Mouse (Mus musculus): ENCODE data around the gene Dll3. TPM values are rescaled to one million over a fixed set of nuclear protein-coding genes. Genes with fewer than 3 reads are reported as not detected.

The Dll3 gene
- polyA plus RNA-seq, 1 experiment, result 2.4 TPM

DNA sequence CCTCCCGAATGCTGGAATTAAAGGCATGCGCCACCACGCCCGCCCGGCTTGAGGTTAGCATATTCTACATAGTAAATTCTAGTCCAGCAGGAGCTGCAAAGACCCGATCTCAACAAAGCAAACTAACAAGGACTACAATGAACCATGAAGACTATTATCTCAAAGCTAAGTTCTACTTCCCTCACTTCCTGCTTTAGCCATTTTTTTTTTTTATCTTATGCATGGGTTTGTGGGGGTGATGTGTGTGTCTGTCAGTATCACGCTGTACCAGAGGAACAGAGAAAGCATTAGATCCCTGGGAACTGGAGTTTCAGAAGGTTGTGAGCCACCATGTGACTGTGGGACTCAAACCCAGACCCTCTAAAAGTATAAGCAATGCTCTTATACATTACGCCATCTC is 23.3 kb upstream of the Dll3 start:
- Histone ChIP-seq H3K4me1 (ENCODE audit: control insufficient read depth, insufficient read depth, insufficient read length, low read length) (no peaks in the 10 kb centered on the region), H3K27me3 (ENCODE audit: control insufficient read depth, insufficient read depth, low read length) (no peaks in the 10 kb centered on the region), H3K4me3 (ENCODE audit: low read depth, low read length) (no peak overlapping the region), H3K27ac (ENCODE audit: insufficient read depth, low read depth, low read length) (no peak overlapping the region), H3K36me3 (ENCODE audit: control insufficient read depth, insufficient read depth, low read length) (peaks cover 79% of the 10 kb centered on the region)
- TF ChIP-seq CTCF (IDR thresholded peaks at IDR 0.05; ENCODE audit: extremely low read depth, insufficient read length, insufficient replicate concordance, low read depth, low read length), result no peak
- TF ChIP-seq POLR2A (IDR thresholded peaks at IDR 0.05; ENCODE audit: low read depth, low read length), result no peak
- 96% methylated on average over 8 of the region's 8 CpGs for WGBS

GRCm38 (mm10) chr7:28321974-28322720 is 20.1 kb upstream of the Dll3 start:
- Histone ChIP-seq H3K36me3 (ENCODE audit: control insufficient read depth, insufficient read depth, low read length) (peaks cover 86% of the 10 kb centered on the region), H3K4me3 (ENCODE audit: low read depth, low read length) (no peak overlapping the region), H3K4me1 (ENCODE audit: control insufficient read depth, insufficient read depth, insufficient read length, low read length) (no peaks in the 10 kb centered on the region), H3K27ac (ENCODE audit: insufficient read depth, low read depth, low read length) (no peak overlapping the region), H3K27me3 (ENCODE audit: control insufficient read depth, insufficient read depth, low read length) (no peaks in the 10 kb centered on the region)
- 86% methylated on average over 15 of the region's 15 CpGs for WGBS
- TF ChIP-seq CTCF (IDR thresholded peaks at IDR 0.05; ENCODE audit: extremely low read depth, insufficient read length, insufficient replicate concordance, low read depth, low read length), result no peak
- TF ChIP-seq POLR2A (IDR thresholded peaks at IDR 0.05; ENCODE audit: low read depth, low read length), result no peak

DNA sequence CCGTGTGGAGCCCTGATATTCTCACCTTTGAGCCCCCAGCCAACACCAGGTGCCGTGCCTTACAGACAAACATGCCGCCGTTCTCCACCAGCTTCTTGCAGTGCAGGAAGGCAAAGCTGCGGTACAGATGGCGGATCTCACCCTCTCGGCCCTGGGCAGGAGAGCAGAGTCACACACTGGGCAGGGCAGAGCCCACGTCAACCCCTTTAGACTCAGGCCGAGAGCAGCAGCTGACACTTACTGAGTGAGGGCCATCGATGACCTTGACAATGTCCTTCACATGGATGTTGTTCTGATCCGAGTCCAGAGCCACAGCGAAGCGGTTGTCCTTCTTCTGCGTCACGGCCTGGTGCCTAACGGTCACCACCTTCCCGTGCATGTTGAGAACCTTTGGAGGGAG is 16.7 kb upstream of the Dll3 start:
- Histone ChIP-seq H3K27ac (ENCODE audit: insufficient read depth, low read depth, low read length) (no peak overlapping the region), H3K4me3 (ENCODE audit: low read depth, low read length) (no peak overlapping the region), H3K27me3 (ENCODE audit: control insufficient read depth, insufficient read depth, low read length) (no peaks in the 10 kb centered on the region), H3K4me1 (ENCODE audit: control insufficient read depth, insufficient read depth, insufficient read length, low read length) (no peaks in the 10 kb centered on the region), H3K36me3 (ENCODE audit: control insufficient read depth, insufficient read depth, low read length) (peaks cover 85% of the 10 kb centered on the region)
- TF ChIP-seq CTCF (IDR thresholded peaks at IDR 0.05; ENCODE audit: extremely low read depth, insufficient read length, insufficient replicate concordance, low read depth, low read length), result no peak
- no peak for TF ChIP-seq POLR2A (IDR thresholded peaks at IDR 0.05; ENCODE audit: low read depth, low read length)
- WGBS, result 89% methylated on average over 17 of the region's 17 CpGs

- Histone ChIP-seq H3K4me1 (ENCODE audit: control insufficient read depth, insufficient read depth, insufficient read length, low read length) (no peaks in the 10 kb centered on the region), H3K27ac (ENCODE audit: insufficient read depth, low read depth, low read length) (no peak overlapping the region), H3K36me3 (ENCODE audit: control insufficient read depth, insufficient read depth, low read length) (peaks cover 79% of the 10 kb centered on the region), H3K27me3 (ENCODE audit: control insufficient read depth, insufficient read depth, low read length) (no peaks in the 10 kb centered on the region), H3K4me3 (ENCODE audit: low read depth, low read length) (no peak overlapping the region)
- TF ChIP-seq POLR2A (IDR thresholded peaks at IDR 0.05; ENCODE audit: low read depth, low read length) (no peak), CTCF (IDR thresholded peaks at IDR 0.05; ENCODE audit: extremely low read depth, insufficient read length, insufficient replicate concordance, low read depth, low read length) (no peak)
- WGBS, result 82% methylated on average over 3 of the region's 3 CpGs
Observed at GRCm38 (mm10) chr7:28318036-28318435, 16.0 kb upstream of the Dll3 start.

- under 1% methylated on average over 45 of the region's 45 CpGs for whole genome bisulfite sequencing
- Histone ChIP-seq H3K4me1 (ENCODE audit: control insufficient read depth, insufficient read depth, insufficient read length, low read length) (peaks cover 8% of the 10 kb centered on the region), H3K27ac (ENCODE audit: insufficient read depth, low read depth, low read length) (no peak within 1 kb of the TSS), H3K4me3 (ENCODE audit: low read depth, low read length) (peak within 1 kb of the TSS; percentile 91), H3K36me3 (ENCODE audit: control insufficient read depth, insufficient read depth, low read length) (peaks cover 37% of the 10 kb centered on the region), H3K27me3 (ENCODE audit: control insufficient read depth, insufficient read depth, low read length) (no peaks in the 10 kb centered on the region)
- no peak for TF ChIP-seq CTCF (IDR thresholded peaks at IDR 0.05; ENCODE audit: extremely low read depth, insufficient read length, insufficient replicate concordance, low read depth, low read length)
- TF ChIP-seq POLR2A (IDR thresholded peaks at IDR 0.05; ENCODE audit: low read depth, low read length), result peak; percentile 69
Observed at GRCm38 (mm10) chr7:28311926-28312543, 10.0 kb upstream of the Dll3 start, which contains the start of gene Timm50. Timm50 (minus strand) TSS chr7:28312072.

DNA sequence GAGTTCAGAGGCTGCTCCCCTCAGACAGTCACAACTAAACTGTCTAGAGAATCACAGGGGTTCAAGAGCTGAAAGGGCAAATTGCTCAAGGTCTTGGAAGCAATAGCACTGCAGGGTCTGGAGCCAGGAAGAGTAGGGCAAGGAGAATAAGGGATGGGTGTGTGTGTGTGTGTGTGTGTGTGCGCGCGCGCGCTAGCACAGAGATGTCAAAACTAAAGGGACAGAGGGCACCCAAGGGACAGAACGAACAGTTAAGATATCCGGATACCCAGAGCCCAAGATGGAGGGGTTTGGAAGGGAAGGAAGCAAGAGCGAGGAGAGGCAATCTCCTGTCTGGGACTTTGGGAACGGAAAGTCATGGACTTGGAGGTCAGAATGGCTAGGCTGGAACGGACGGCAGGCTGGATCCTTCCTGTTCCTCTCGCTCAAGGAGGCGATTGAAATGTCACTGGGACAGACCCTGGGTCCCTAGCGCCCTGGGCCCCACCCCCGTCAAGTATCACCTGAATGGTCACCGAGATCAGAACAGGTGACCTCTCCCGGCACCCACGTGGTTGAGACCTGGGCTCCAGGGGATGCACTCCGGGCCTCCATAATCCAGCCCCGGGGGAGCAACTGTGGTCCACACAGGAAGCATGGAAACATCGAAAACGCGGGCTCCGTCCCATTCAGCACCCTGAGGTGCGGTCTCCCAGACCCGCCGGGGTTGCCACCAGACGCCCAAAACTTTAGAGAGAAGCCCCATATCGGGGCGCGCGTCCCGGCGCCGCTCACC is 9.3 kb upstream of the Dll3 start:
- Histone ChIP-seq H3K4me3 (ENCODE audit: low read depth, low read length) (peak overlapping the region; percentile 91), H3K4me1 (ENCODE audit: control insufficient read depth, insufficient read depth, insufficient read length, low read length) (peaks cover 8% of the 10 kb centered on the region), H3K36me3 (ENCODE audit: control insufficient read depth, insufficient read depth, low read length) (peaks cover 37% of the 10 kb centered on the region), H3K27me3 (ENCODE audit: control insufficient read depth, insufficient read depth, low read length) (no peaks in the 10 kb centered on the region), H3K27ac (ENCODE audit: insufficient read depth, low read depth, low read length) (no peak overlapping the region)
- no peak for TF ChIP-seq CTCF (IDR thresholded peaks at IDR 0.05; ENCODE audit: extremely low read depth, insufficient read length, insufficient replicate concordance, low read depth, low read length)
- no peak for TF ChIP-seq POLR2A (IDR thresholded peaks at IDR 0.05; ENCODE audit: low read depth, low read length)
- WGBS, result 2% methylated on average over 35 of the region's 35 CpGs

- H3K36me3 ChIP-seq (ENCODE audit: control insufficient read depth, insufficient read depth, low read length), result peaks cover 33% of the 10 kb centered on the region
- TF ChIP-seq POLR2A (IDR thresholded peaks at IDR 0.05; ENCODE audit: low read depth, low read length) (no peak), CTCF (IDR thresholded peaks at IDR 0.05; ENCODE audit: extremely low read depth, insufficient read length, insufficient replicate concordance, low read depth, low read length) (no peak)
- H3K27me3 ChIP-seq (ENCODE audit: control insufficient read depth, insufficient read depth, low read length), result no peaks in the 10 kb centered on the region
- no peak overlapping the region for H3K4me3 ChIP-seq (ENCODE audit: low read depth, low read length)
- peaks cover 8% of the 10 kb centered on the region for H3K4me1 ChIP-seq (ENCODE audit: control insufficient read depth, insufficient read depth, insufficient read length, low read length)
- 80% methylated on average over 9 of the region's 9 CpGs for WGBS
- no peak overlapping the region for H3K27ac ChIP-seq (ENCODE audit: insufficient read depth, low read depth, low read length)
Observed at GRCm38 (mm10) chr7:28309737-28310136, 7.7 kb upstream of the Dll3 start.
